Mouse (Mus musculus): ENCODE measurements around the gene Fbxl15. TPM values are rescaled to one million over a fixed set of nuclear protein-coding genes. Genes with fewer than 3 reads are reported as not detected.

Gene Fbxl15
- total RNA-seq, 2 experiments from 2014 or later = 30.7 to 31.5 TPM

- DNase-seq (ENCODE audit: low spot score in 2 of 2) = peak; percentile 1 to 13
These were observed 19.7 kb upstream of the Fbxl15 start for GRCm38 (mm10) chr19:46308303-46308702.

- DNase-seq (ENCODE audit: low spot score in 2 of 2) = peak; percentile 83 to 91
These were observed 19.1 kb upstream of the Fbxl15 start for GRCm38 (mm10) chr19:46308706-46309435.

DNA sequence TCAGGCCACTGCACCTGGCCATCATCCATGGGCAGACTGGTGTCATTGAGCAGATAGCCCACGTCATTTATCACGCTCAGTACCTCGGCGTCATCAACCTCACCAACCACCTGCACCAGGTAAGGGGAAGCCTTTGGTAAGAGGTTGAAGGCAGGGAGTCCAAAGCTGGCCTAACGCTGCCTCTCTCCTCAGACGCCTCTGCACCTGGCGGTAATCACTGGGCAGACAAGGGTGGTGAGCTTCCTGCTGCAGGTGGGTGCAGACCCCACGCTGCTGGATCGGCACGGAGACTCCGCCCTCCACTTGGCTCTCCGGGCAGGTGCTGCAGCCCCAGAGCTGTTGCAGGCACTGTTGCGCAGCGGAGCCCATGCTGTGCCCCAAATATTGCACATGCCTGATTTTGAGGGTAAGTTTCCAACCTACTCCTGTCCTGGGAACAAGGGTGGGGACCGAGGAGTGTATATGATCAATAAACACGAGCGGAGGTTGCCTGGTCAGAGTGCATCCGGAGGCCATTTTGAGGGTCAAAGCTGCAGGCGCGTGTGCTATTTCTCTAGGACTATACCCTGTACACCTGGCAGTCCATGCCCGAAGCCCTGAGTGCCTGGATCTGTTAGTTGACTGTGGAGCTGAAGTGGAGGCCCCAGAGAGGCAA, 18.2 kb upstream of the Fbxl15 start:
- DNase-seq (ENCODE audit: low spot score in 2 of 2) = peak; percentile 1 to 9

- DNase-seq (ENCODE audit: low spot score in 2 of 2) = peak in 1 of 2 experiments; percentile 7
These were observed 17.6 kb upstream of the Fbxl15 start for GRCm38 (mm10) chr19:46310312-46310865.

GRCm38 (mm10) chr19:46311341-46311740, 16.6 kb upstream of the Fbxl15 start:
- DNase-seq (ENCODE audit: low spot score in 2 of 2) = no peak

GRCm38 (mm10) chr19:46312566-46312965, 15.4 kb upstream of the Fbxl15 start:
- DNase-seq (ENCODE audit: low spot score in 2 of 2) = peak in 1 of 2 experiments; percentile 3

DNA sequence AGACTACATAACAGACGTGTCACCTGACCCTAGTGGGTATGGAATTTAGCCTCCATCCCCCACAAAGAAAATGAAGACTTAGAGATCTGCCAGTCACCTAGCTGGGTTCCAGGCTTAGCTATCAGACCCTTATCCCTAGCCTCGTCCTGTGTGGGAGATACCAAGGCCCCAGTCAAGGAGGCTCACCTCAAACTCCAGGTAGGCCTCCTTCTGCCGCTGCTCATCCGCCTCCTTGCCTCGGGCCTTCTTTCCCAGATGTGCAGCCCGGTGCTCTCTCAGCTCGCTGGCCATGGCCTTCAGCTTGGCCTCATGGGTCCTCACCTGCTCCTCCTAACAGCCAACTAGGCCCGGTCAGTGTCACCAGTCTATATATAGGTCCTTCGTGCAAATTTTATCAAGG, 14.9 kb upstream of the Fbxl15 start:
- no peak for DNase-seq (ENCODE audit: low spot score in 2 of 2)

DNA sequence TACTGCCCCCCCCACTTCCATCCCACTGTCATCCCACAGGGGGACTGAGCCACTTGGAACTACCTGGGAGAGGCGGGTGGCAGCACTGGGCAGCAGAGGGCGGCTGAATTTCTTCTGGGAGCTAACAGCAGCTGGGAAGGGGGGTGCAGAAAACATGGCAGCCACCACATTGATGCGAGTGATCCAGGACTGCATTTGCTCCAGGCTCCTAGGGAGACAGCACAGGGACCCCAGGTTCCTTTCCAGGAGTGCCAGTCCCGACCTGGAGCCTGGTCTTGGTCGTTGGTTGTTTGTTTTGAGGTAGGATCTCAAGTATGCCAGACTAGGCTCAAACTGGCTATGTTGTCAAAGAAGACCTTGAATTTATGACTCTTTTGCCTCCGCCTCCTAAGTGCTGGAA, 14.4 kb upstream of the Fbxl15 start:
- no peak for DNase-seq (ENCODE audit: low spot score in 2 of 2)

- DNase-seq (ENCODE audit: low spot score in 2 of 2) = no peak
These were observed 13.8 kb upstream of the Fbxl15 start for GRCm38 (mm10) chr19:46314151-46314601.

DNA sequence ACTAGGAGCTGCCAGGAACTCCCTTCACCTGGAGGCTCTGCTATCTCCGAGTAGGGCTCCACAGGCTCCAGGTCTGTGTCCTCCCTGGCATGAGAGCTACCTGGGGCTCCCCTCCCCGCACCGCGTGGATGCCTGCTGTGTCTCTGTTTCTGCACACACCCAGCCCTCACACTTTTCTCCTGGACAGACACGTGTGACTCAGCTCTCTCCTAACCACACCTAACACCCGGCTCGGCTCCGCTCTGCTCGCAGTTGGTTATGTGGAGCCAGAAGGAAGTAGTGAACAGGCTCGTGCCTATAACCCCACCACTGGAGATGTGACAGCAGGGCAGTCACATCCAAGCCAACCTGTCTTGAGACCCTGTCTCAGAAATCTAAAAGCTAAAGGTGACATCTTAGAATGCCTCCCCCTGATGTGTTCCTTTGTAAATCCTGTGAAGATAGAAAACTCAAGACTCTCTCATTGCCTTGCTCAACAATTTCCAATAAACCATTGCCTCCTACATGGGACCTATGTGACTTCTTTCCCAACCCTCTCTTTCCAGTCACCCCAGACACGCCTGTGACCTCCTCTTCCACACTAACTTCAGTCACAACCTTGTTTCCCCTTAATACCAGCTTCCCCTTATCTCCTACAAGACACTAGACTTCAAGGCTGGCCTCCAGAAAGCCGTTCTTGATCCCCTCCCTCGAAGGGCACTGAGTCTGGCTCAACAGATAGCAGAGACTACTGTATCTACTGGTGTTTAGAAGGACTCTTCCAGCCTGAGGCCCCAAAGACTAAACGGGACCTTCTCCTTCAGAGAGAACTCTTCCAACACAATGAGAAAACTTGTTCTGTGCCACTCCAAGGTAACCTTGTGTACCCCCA, 12.9 kb upstream of the Fbxl15 start:
- DNase-seq (ENCODE audit: low spot score in 2 of 2) = peak; percentile 0 to 10

DNA sequence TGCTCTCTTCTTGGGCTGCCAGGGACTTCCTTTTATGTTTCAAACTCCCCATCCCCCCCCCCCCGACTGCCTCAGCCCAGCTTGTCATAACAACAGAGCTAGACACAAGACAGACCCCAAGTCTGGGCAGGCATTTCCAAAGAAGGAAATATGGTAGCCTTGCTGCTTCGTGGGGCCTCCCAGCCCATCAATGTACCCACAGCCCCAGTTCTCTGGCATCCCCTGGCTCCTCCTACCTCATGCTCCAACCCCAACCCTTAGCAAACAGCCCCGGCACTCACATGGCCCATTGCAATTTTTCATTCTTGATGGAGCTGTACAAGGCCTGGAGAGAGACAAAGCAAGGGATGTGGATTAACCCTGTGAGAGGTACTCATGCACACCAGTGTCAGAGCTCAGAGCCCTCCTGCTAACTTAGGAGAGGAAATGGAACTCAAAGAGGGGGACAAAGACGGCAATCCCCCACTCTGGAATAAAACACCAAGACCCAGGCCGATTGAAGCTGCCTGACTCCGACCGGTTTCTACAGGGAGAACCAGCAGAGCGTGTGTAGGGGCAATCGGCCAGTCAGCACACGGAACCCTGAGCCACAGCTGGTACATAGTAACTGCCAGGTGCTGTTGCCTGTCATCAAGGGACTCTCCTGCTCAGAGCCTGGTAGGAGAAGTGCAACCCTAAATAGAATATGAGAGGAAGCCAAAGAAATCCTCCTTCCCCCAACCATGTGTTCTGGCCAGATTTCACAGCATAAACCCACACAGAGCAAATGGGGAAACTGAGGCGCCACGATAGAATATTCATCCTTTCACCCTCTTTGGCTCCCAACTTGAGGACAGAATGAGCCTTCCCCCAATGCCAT, 12.0 kb upstream of the Fbxl15 start:
- DNase-seq (ENCODE audit: low spot score in 2 of 2) = peak; percentile 9 to 46

- DNase-seq (ENCODE audit: low spot score in 2 of 2) = peak; percentile 81 to 91
These were observed 11.0 kb upstream of the Fbxl15 start for GRCm38 (mm10) chr19:46316846-46317545.

- DNase-seq (ENCODE audit: low spot score in 2 of 2) = peak in 1 of 2 experiments; percentile 26
These were observed 10.5 kb upstream of the Fbxl15 start for GRCm38 (mm10) chr19:46317546-46317885.

DNA sequence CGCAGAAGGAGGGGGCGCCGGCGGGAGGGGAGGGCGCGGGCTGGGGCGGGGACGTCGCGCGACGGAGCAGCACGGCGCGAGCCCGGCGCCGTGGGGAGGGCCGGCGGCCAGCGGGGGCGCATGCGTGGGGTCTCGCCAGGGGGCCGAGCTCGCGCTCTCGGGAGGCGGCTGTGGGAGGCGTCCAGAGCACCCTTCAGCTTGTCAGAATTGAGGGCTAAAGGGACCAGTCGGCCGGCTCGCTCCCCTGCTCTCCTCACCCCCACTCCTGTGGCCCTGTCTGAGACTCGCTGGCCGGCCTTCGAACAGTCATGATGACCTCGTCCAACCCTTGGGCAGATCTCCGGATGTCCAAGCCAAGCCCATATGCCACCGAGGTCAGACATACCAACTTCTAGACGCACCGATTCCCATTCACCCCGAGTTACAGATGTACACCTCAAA, 9.9 kb upstream of the Fbxl15 start:
- DNase-seq (ENCODE audit: low spot score in 2 of 2) = peak; percentile 68 to 69

DNA sequence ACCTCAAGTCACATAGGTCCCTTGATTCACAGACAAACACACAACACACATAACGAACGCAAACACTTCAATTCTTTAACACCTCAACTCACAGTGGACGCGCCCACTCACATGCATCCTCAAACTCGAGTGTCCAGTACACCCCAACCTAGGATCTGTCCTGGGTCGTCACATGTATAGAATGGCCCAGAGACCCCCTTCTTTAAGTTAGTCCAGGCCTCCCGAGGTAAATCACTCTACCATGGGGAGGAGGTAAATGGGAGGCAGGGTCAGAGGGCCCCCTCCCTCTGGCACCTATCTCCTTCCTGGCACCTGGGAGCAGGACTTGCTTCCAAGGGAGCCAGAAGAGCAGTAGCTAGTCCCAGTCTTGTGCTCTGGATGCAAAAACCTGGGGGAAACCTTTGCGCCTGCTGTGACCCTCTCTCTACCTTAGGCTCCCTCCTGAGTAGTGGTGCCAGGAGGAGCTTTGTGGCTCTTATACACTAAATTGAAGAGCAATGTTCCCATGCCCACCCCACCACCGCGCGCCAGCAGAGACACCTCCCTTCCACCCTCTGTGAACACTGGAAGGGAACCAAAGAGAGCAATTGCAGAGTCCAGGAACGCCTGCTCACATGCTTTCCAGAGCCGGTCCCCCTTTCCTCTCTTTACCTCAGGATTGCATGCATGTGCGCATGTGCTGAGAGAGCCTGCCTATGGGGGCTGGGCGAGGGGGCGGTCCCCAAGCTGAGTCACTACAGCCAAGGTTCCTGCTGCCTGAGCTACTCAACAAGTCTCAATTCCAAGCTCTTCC, 9.2 kb upstream of the Fbxl15 start:
- peak; percentile 92 to 96 for DNase-seq (ENCODE audit: low spot score in 2 of 2)

DNA sequence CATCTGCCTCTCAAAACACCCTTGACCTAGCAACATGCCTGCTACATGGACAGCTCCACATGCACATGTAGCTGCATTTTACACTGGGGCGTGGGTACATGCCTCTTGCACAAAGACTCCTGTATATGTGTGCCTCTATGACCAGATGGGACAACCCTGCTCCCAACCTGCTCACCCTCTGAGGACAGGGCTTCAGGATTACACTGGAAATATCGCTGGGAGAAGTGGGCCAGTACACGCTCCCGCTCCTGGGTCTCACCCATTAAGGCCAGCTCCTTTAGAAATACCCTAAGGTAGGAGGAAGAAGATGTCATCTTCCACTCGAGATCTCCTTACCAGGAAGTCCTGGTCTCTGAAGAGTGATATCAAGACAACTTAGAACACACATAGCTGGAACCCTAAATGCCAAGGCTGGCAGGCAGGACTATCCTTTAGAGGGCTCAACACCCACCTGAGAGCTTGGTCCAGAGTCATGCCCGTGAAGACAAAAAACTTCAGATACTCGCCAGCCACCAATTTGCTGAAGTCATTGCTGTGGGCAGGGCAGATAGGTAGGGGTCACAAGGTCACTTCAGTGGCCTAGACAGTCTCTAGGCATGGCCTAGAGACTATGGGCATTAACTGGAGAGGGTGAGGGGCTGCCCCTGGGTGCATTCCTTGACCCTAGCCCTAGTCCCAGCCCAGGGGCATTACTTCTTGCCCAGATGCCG, 7.8 kb upstream of the Fbxl15 start:
- peak in 1 of 2 experiments; percentile 21 for DNase-seq (ENCODE audit: low spot score in 2 of 2)

- DNase-seq (ENCODE audit: low spot score in 2 of 2) = peak; percentile 68 to 69
These were observed 6.7 kb upstream of the Fbxl15 start for GRCm38 (mm10) chr19:46321101-46321943.

All from layer of hippocampus, adult 18-20 months (tissue).